Mouse (Mus musculus) ES-Bruce4 (cell line): ENCODE data around the gene Gimap9.

Experiments
- CTCF ChIP-seq: IDR thresholded peaks from one replicate; pipeline ENCODE4 v1.8.1; 2011; ENCODE audit warnings: low read depth, low read length
- POLR2A ChIP-seq: IDR thresholded peaks from one replicate; pipeline ENCODE4 v1.8.1; 2011; ENCODE audit warnings: low read length; ENCODE audit not compliant: insufficient read depth

- TF ChIP-seq CTCF (no peak), POLR2A (no peak)
Measured at GRCm38 (mm10) chr6:48626464-48626863, 49.5 kb upstream of the Gimap9 start, which contains the start of gene AI854703.
